Mouse (Mus musculus): Measurements from ENCODE around the gene AI481877. TPM values are rescaled to one million over a fixed set of nuclear protein-coding genes. Genes with fewer than 3 reads are reported as not detected.
"Not testable (repeated sequence)": the region's sequence is repeated elsewhere in the genome, so short reads cannot be mapped to it uniquely, and the experiment has no call there.

Gene AI481877
- 0.15 and 0.19 TPM in 2 replicates for polyA plus RNA-seq (2015; fragmentation: Nextera tagmentation; extraction: Ambion mirVana)

- not testable (repeated sequence) for H3K36me3 ChIP-seq (ENCODE audit: control insufficient read depth, insufficient read depth, low read length); H3K9ac ChIP-seq (ENCODE audit: low read length); H3K4me2 ChIP-seq (ENCODE audit: low read depth, low read length); H3K4me1 ChIP-seq (ENCODE audit: control insufficient read depth, insufficient read depth, low read length); H3K9me3 ChIP-seq (replicated peaks; ENCODE audit: control insufficient read depth, low read length); H3K4me3 ChIP-seq (replicated peaks; ENCODE audit: low read length); H3K27me3 ChIP-seq (ENCODE audit: control insufficient read depth, insufficient read depth, low read length); ATAC-seq (ENCODE audit: insufficient read depth, low FRiP score); H3K27ac ChIP-seq (ENCODE audit: low read length)
- WGBS = 74% methylated on average over 2 of the region's 6 CpGs
Measured at GRCm38 (mm10) chr4:59138507-59139033, at the start of gene AI481877. Gene AI481877, minus strand, starts transcription at chr4:59138983.

DNA sequence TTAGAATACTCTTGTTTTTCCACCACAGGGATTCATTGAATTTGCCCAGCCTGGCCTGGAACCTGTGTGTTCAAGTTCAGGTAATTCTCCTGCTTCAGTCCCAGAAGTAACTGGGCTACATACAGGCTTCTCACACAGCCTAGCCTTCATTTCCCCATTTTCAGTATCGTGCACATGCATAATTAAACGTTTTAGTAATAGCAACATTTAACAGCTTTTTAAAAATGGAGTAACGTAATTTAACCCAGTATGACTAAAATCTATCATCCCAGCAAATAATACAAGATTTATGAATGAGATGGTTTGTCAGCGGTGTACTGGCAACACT is 49.7 kb upstream of the AI481877 start:
- Histone ChIP-seq H3K4me3 (replicated peaks; ENCODE audit: low read length) (peak overlapping the region; percentile 70), H3K4me2 (ENCODE audit: low read depth, low read length) (peak overlapping the region; percentile 87), H3K36me3 (ENCODE audit: control insufficient read depth, insufficient read depth, low read length) (no peaks in the 10 kb centered on the region), H3K4me1 (ENCODE audit: control insufficient read depth, insufficient read depth, low read length) (peaks cover 9% of the 10 kb centered on the region), H3K9me3 (replicated peaks; ENCODE audit: control insufficient read depth, low read length) (no peaks in the 10 kb centered on the region), H3K9ac (ENCODE audit: low read length) (peak overlapping the region; percentile 90), H3K27me3 (ENCODE audit: control insufficient read depth, insufficient read depth, low read length) (no peaks in the 10 kb centered on the region), H3K27ac (ENCODE audit: low read length) (peak overlapping the region; percentile 95)
- 20% methylated on average over 4 of the region's 4 CpGs for WGBS
- no peak for ATAC-seq (ENCODE audit: insufficient read depth, low FRiP score)

DNA sequence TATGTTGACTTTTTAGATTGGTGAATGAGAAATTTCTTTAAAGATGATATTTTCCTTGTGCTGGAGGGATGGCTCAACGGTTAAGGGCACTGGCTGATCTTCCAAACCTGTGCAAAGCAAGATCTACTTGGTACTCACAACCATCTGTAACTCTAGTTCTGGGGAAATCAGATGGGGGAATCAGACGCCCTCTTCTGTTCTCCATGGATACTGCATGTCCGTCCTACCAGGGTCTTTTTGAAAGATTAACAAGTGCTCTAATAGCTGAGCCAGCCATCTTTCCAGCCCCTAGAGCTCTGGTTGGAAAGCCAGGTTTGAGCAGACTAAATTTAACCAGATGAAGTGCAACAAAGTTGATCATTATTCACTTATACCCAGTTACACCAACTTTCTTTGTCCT is 48.5 kb upstream of the AI481877 start:
- Histone ChIP-seq H3K27ac (ENCODE audit: low read length) (no peak overlapping the region), H3K9ac (ENCODE audit: low read length) (no peak overlapping the region), H3K9me3 (replicated peaks; ENCODE audit: control insufficient read depth, low read length) (no peaks in the 10 kb centered on the region), H3K27me3 (ENCODE audit: control insufficient read depth, insufficient read depth, low read length) (no peaks in the 10 kb centered on the region), H3K4me2 (ENCODE audit: low read depth, low read length) (no peak overlapping the region), H3K4me3 (replicated peaks; ENCODE audit: low read length) (no peak overlapping the region), H3K4me1 (ENCODE audit: control insufficient read depth, insufficient read depth, low read length) (peaks cover 9% of the 10 kb centered on the region), H3K36me3 (ENCODE audit: control insufficient read depth, insufficient read depth, low read length) (no peaks in the 10 kb centered on the region)
- 23% methylated on average over 3 of the region's 3 CpGs for WGBS
- ATAC-seq (ENCODE audit: insufficient read depth, low FRiP score) = no peak

- H3K9me3 ChIP-seq (replicated peaks; ENCODE audit: control insufficient read depth, low read length) = no peaks in the 10 kb centered on the region
- no peak overlapping the region for H3K9ac ChIP-seq (ENCODE audit: low read length)
- no peak for ATAC-seq (ENCODE audit: insufficient read depth, low FRiP score)
- no peak overlapping the region for H3K27ac ChIP-seq (ENCODE audit: low read length)
- no peak overlapping the region for H3K4me3 ChIP-seq (replicated peaks; ENCODE audit: low read length)
- H3K4me1 ChIP-seq (ENCODE audit: control insufficient read depth, insufficient read depth, low read length) = 0 out of 2 replicates have a peak, but pooled peaks cover 7% of the 10 kb centered on the region
- no peaks in the 10 kb centered on the region for H3K27me3 ChIP-seq (ENCODE audit: control insufficient read depth, insufficient read depth, low read length)
- H3K4me2 ChIP-seq (ENCODE audit: low read depth, low read length) = no peak overlapping the region
- WGBS = 53% methylated on average over 3 of the region's 3 CpGs
- H3K36me3 ChIP-seq (ENCODE audit: control insufficient read depth, insufficient read depth, low read length) = no peaks in the 10 kb centered on the region
Measured at GRCm38 (mm10) chr4:59185671-59186070, 46.9 kb upstream of the AI481877 start.

GRCm38 (mm10) chr4:59181320-59182271 is 42.8 kb upstream of the AI481877 start:
- H3K4me3 ChIP-seq (replicated peaks; ENCODE audit: low read length) = no peak overlapping the region
- H3K9ac ChIP-seq (ENCODE audit: low read length) = no peak overlapping the region
- H3K36me3 ChIP-seq (ENCODE audit: control insufficient read depth, insufficient read depth, low read length) = no peaks in the 10 kb centered on the region
- H3K9me3 ChIP-seq (replicated peaks; ENCODE audit: control insufficient read depth, low read length) = no peaks in the 10 kb centered on the region
- H3K4me2 ChIP-seq (ENCODE audit: low read depth, low read length) = no peak overlapping the region
- H3K4me1 ChIP-seq (ENCODE audit: control insufficient read depth, insufficient read depth, low read length) = 0 out of 2 replicates have a peak, but pooled peaks cover 7% of the 10 kb centered on the region
- WGBS = 48% methylated on average over 5 of the region's 5 CpGs
- no peak for ATAC-seq (ENCODE audit: insufficient read depth, low FRiP score)
- H3K27me3 ChIP-seq (ENCODE audit: control insufficient read depth, insufficient read depth, low read length) = no peaks in the 10 kb centered on the region
- H3K27ac ChIP-seq (ENCODE audit: low read length) = no peak overlapping the region; the same call in 1 of the 2 replicates

DNA sequence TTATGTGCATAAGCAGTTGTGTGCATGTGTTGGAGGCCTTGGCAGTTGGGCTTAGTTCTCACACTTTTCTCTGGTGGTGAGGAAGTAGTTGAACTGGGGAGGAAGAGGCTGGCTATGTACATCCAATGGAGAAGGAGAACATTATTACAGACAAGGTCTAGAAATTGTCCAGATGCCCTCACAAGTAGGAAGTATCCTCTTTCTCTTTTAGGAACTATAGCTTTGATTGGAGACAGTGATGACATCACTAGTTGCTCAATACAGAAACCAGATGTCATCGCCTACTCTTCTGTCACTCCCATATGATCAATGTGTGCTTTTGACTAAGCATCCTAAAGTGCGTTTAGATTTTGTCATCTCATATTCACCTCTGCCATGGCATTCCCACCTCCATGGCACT is 38.8 kb upstream of the AI481877 start:
- ATAC-seq (ENCODE audit: insufficient read depth, low FRiP score) = no peak

DNA sequence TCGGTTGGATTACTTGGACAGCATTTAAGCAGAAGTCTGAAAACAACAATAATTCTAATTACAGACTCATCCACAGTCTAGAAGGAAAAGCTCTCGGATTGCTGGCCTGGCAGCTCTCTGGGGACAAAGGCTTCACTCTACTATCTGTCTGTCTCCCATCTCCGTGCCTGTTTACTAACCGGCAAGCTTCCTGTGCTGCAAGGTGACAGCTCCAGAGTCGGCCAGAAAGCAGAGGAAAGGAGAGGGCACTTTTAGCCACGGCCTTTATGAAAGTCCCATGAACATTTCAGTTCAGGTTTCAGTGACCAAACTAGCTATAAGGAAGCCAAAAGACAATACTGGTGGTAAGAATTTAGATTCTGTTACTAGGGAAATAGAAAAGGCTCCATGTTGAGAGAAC is 37.1 kb upstream of the AI481877 start:
- H3K27me3 ChIP-seq (ENCODE audit: control insufficient read depth, insufficient read depth, low read length) = no peaks in the 10 kb centered on the region
- no peak overlapping the region for H3K9ac ChIP-seq (ENCODE audit: low read length)
- H3K4me1 ChIP-seq (ENCODE audit: control insufficient read depth, insufficient read depth, low read length) = peaks cover 4% of the 10 kb centered on the region; the same call in 1 of the 2 replicates
- WGBS = 49% methylated on average over 6 of the region's 6 CpGs
- H3K4me2 ChIP-seq (ENCODE audit: low read depth, low read length) = no peak overlapping the region
- H3K27ac ChIP-seq (ENCODE audit: low read length) = peak overlapping the region; percentile 10; the same call in 1 of the 2 replicates
- no peak overlapping the region for H3K4me3 ChIP-seq (replicated peaks; ENCODE audit: low read length)
- H3K9me3 ChIP-seq (replicated peaks; ENCODE audit: control insufficient read depth, low read length) = no peaks in the 10 kb centered on the region
- no peaks in the 10 kb centered on the region for H3K36me3 ChIP-seq (ENCODE audit: control insufficient read depth, insufficient read depth, low read length)
- no peak for ATAC-seq (ENCODE audit: insufficient read depth, low FRiP score)

More for the DNA sequence above, 38.8 kb upstream of the AI481877 start:
- H3K9ac ChIP-seq (ENCODE audit: low read length) = no peak overlapping the region
- H3K4me1 ChIP-seq (ENCODE audit: control insufficient read depth, insufficient read depth, low read length) = peaks cover 8% of the 10 kb centered on the region; the same call in 1 of the 2 replicates
- 81% methylated on average over 2 of the region's 2 CpGs for WGBS
- no peaks in the 10 kb centered on the region for H3K27me3 ChIP-seq (ENCODE audit: control insufficient read depth, insufficient read depth, low read length)
- H3K27ac ChIP-seq (ENCODE audit: low read length) = no peak overlapping the region
- H3K4me2 ChIP-seq (ENCODE audit: low read depth, low read length) = no peak overlapping the region
- H3K36me3 ChIP-seq (ENCODE audit: control insufficient read depth, insufficient read depth, low read length) = no peaks in the 10 kb centered on the region
- H3K4me3 ChIP-seq (replicated peaks; ENCODE audit: low read length) = no peak overlapping the region
- no peaks in the 10 kb centered on the region for H3K9me3 ChIP-seq (replicated peaks; ENCODE audit: control insufficient read depth, low read length)

- no peaks in the 10 kb centered on the region for H3K36me3 ChIP-seq (ENCODE audit: control insufficient read depth, insufficient read depth, low read length)
- H3K4me3 ChIP-seq (replicated peaks; ENCODE audit: low read length) = no peak overlapping the region
- 44% methylated on average over 4 of the region's 4 CpGs for WGBS
- H3K4me2 ChIP-seq (ENCODE audit: low read depth, low read length) = no peak overlapping the region
- no peak overlapping the region for H3K9ac ChIP-seq (ENCODE audit: low read length)
- H3K9me3 ChIP-seq (replicated peaks; ENCODE audit: control insufficient read depth, low read length) = no peaks in the 10 kb centered on the region
- peak; percentile 60; the same call in 1 of the 2 replicates for ATAC-seq (ENCODE audit: insufficient read depth, low FRiP score)
- no peaks in the 10 kb centered on the region for H3K27me3 ChIP-seq (ENCODE audit: control insufficient read depth, insufficient read depth, low read length)
- peaks cover 4% of the 10 kb centered on the region; the same call in 1 of the 2 replicates for H3K4me1 ChIP-seq (ENCODE audit: control insufficient read depth, insufficient read depth, low read length)
- peak overlapping the region; percentile 79; the same call in 1 of the 2 replicates for H3K27ac ChIP-seq (ENCODE audit: low read length)
Measured at GRCm38 (mm10) chr4:59175003-59175402, 36.2 kb upstream of the AI481877 start.
